Mouse (Mus musculus) NIH3T3 (cell line): ENCODE measurements around the gene Ric8a.

Source experiments
- DNase-seq: peaks from one replicate; pipeline ENCODE4 v3.0.0-alpha.2; 2012; ENCODE audit warnings: low read depth

Ric8a gene

GRCm38 (mm10) chr7:140846676-140847075 is 10.1 kb upstream of the Ric8a start:
- DNase-seq = no peak

- peak; percentile 82 for DNase-seq
Measured at GRCm38 (mm10) chr7:140847755-140848580, 8.8 kb upstream of the Ric8a start, which contains the start of gene Odf3. Odf3 (plus strand) TSS chr7:140847805.

GRCm38 (mm10) chr7:140848591-140848990 is 8.2 kb upstream of the Ric8a start:
- no peak for DNase-seq

GRCm38 (mm10) chr7:140851916-140852315 is 4.8 kb upstream of the Ric8a start:
- no peak for DNase-seq

- no peak for DNase-seq
Measured at GRCm38 (mm10) chr7:140853386-140853785, 3.4 kb upstream of the Ric8a start.

GRCm38 (mm10) chr7:140854483-140854882 is 2.3 kb upstream of the Ric8a start:
- DNase-seq = no peak

GRCm38 (mm10) chr7:140855181-140855580 is 1.6 kb upstream of the Ric8a start:
- DNase-seq = no peak

GRCm38 (mm10) chr7:140855860-140856784 is 635 bp upstream of the Ric8a start, which contains the start of gene Gm45785:
Gm45785 (minus strand) TSS chr7:140856331.
- peak; percentile 90 for DNase-seq

- DNase-seq = no peak
Measured at GRCm38 (mm10) chr7:140857550-140858505, 1.1 kb downstream of the Ric8a start, which contains the start of gene Bet1l. Bet1l (minus strand) TSS chr7:140857577.

GRCm38 (mm10) chr7:140858746-140859145 is 2.0 kb downstream of the Ric8a start:
- DNase-seq = no peak

- no peak for DNase-seq
Measured at GRCm38 (mm10) chr7:140859997-140860396, 3.2 kb downstream of the Ric8a start.

- no peak for DNase-seq
Measured at GRCm38 (mm10) chr7:140860728-140861127, 4.0 kb downstream of the Ric8a start.

- no peak for DNase-seq
Measured at GRCm38 (mm10) chr7:140864761-140865160, 8.0 kb downstream of the Ric8a start.

- DNase-seq = no peak
Measured at GRCm38 (mm10) chr7:140874224-140874623, 17.5 kb downstream of the Ric8a start.

GRCm38 (mm10) chr7:140877364-140877763 is 20.6 kb downstream of the Ric8a start:
- no peak for DNase-seq

- no peak for DNase-seq
Measured at GRCm38 (mm10) chr7:140879355-140879754, 22.6 kb downstream of the Ric8a start.

GRCm38 (mm10) chr7:140880419-140880818 is 23.7 kb downstream of the Ric8a start:
- DNase-seq = no peak

GRCm38 (mm10) chr7:140880865-140881515 is 24.2 kb downstream of the Ric8a start:
- no peak for DNase-seq

- peak; percentile 95 for DNase-seq
Measured at GRCm38 (mm10) chr7:140881696-140882468, 25.1 kb downstream of the Ric8a start, which contains the start of the genes Psmd13 and Sirt3. Psmd13 (plus strand) TSS chr7:140881968. Sirt3 (minus strand) TSS chr7:140882309.

GRCm38 (mm10) chr7:140882469-140882803 is 25.7 kb downstream of the Ric8a start:
- DNase-seq = no peak
